Mouse (Mus musculus) megakaryocyte, embryonic 14.5 days (primary cell): ENCODE measurements around the gene Ntm.

Experiments
- FLI1 ChIP-seq: IDR thresholded peaks from 2 replicates; pipeline ENCODE4 v1.6.1; 2012; ENCODE audit warnings: low read length, inconsistent platforms, mixed read lengths
- GATA1 ChIP-seq: IDR thresholded peaks from 3 replicates; pipeline ENCODE4 v1.6.1; 2012; ENCODE audit warnings: mixed read lengths, low read length, inconsistent platforms, borderline replicate concordance

- TF ChIP-seq FLI1: no peak
- no peak for TF ChIP-seq GATA1
Measured at GRCm38 (mm10) chr9:29812685-29813084, 150.3 kb downstream of the Ntm start.
